17 mouse cellular contexts compared by ENCODE assay signal in genomic region chr3:136980915-136981588, GRCm38 (mm10).
DNase-seq lines count a peak whose midpoint lies in the region; ATAC-seq and TF ChIP-seq lines count a peak whose summit lies in the region.
"Had no signal": no experiment of that assay in that cellular context is flagged by ENCODE, and none has a peak within 500 bp of the region (broad histone marks: within the 10 kb centered on the region; RNA-seq: fewer than 3 reads in every experiment).

No protein-coding gene starts in this region.

- no peaks in the 10 kb centered on the region for H3K27me3 ChIP-seq in forebrain, embryonic 16.5 days (replicated peaks; ENCODE audit: control insufficient read depth, insufficient read depth, low read length)
- no peaks in the 10 kb centered on the region for H3K27me3 ChIP-seq in forebrain, embryonic 12.5 days
- H3K27me3 ChIP-seq in lung, embryonic 14.5 days (ENCODE audit: insufficient read depth, low read length) = no peaks in the 10 kb centered on the region
- H3K27me3 ChIP-seq in hindbrain, embryonic 10.5 days (ENCODE audit: insufficient read depth, poor library complexity, severe bottlenecking) = no peaks in the 10 kb centered on the region; the same call in 1 of the 2 replicates
- H3K27me3 ChIP-seq: intestine, embryonic 15.5 days; stomach, embryonic 15.5 days had no signal

- TF ChIP-seq CTCF in lung, embryonic 14.5 days (IDR thresholded peaks at IDR 0.05; ENCODE audit: low read depth) = no peak
- TF ChIP-seq CTCF in brain, embryonic 14.5 days (IDR thresholded peaks at IDR 0.05; ENCODE audit: borderline replicate concordance, extremely low read depth, insufficient read depth, insufficient read length) = no peak
- no peak for TF ChIP-seq CTCF in embryonic fibroblast, embryonic 13.5 days (IDR thresholded peaks at IDR 0.05; ENCODE audit: borderline replicate concordance, insufficient read depth, low read length)

- H3K4me1 ChIP-seq in forebrain, embryonic 16.5 days (replicated peaks; ENCODE audit: control insufficient read depth, insufficient read depth, low read length) = peaks cover 5% of the 10 kb centered on the region; the same call in 1 of the 2 replicates
- no peaks in the 10 kb centered on the region for H3K4me1 ChIP-seq in forebrain, embryonic 12.5 days
- H3K4me1 ChIP-seq in lung, embryonic 14.5 days (ENCODE audit: insufficient read depth) = no peaks in the 10 kb centered on the region
- H3K4me1 ChIP-seq in embryonic fibroblast, embryonic 13.5 days (ENCODE audit: control insufficient read depth, insufficient read depth, low read length) = no peaks in the 10 kb centered on the region
- H3K4me1 ChIP-seq in hindbrain, embryonic 10.5 days (replicated peaks) = no peaks in the 10 kb centered on the region
- H3K4me1 ChIP-seq: heart, embryonic 10.5 days; intestine, embryonic 15.5 days; midbrain, embryonic 10.5 days; stomach, embryonic 15.5 days had no signal

- H3K4me2 ChIP-seq in forebrain, embryonic 16.5 days (ENCODE audit: low read length) = no peak overlapping the region
- no peak overlapping the region for H3K4me2 ChIP-seq in forebrain, embryonic 12.5 days
- no peak overlapping the region for H3K4me2 ChIP-seq in lung, embryonic 14.5 days
- H3K4me2 ChIP-seq: intestine, embryonic 15.5 days; stomach, embryonic 15.5 days had no signal

- H3K9ac ChIP-seq in forebrain, embryonic 16.5 days (replicated peaks; ENCODE audit: low read depth, low read length) = no peak overlapping the region
- H3K9ac ChIP-seq in forebrain, embryonic 12.5 days = no peak overlapping the region
- H3K9ac ChIP-seq in lung, embryonic 14.5 days = no peak overlapping the region
- H3K9ac ChIP-seq: intestine, embryonic 15.5 days; stomach, embryonic 15.5 days had no signal

- H3K4me3 ChIP-seq in forebrain, embryonic 16.5 days (replicated peaks; ENCODE audit: low read length) = no peak overlapping the region
- H3K4me3 ChIP-seq in forebrain, embryonic 12.5 days (replicated peaks) = no peak overlapping the region
- no peak overlapping the region for H3K4me3 ChIP-seq in lung, embryonic 14.5 days (ENCODE audit: low read depth, low read length)
- H3K4me3 ChIP-seq in embryonic fibroblast, embryonic 13.5 days (ENCODE audit: insufficient read depth, low read length) = no peak overlapping the region
- H3K4me3 ChIP-seq in hindbrain, embryonic 10.5 days = no peak overlapping the region
- H3K4me3 ChIP-seq: heart, embryonic 10.5 days; intestine, embryonic 15.5 days; midbrain, embryonic 10.5 days; stomach, embryonic 15.5 days had no signal

- TF ChIP-seq POLR2A in brain, embryonic 14.5 days (IDR thresholded peaks at IDR 0.05; ENCODE audit: borderline replicate concordance, extremely low read depth, insufficient read depth, insufficient read length, poor library complexity, severe bottlenecking) = no peak
- TF ChIP-seq POLR2A in embryonic fibroblast, embryonic 13.5 days (IDR thresholded peaks at IDR 0.05; ENCODE audit: low read depth, low read length) = no peak

- ATAC-seq in forebrain, embryonic 16.5 days = peak; percentile 75
- no peak for ATAC-seq in forebrain, embryonic 12.5 days (ENCODE audit: low FRiP score)
- no peak; the same call in 1 of the 2 replicates for ATAC-seq in lung, embryonic 14.5 days (ENCODE audit: insufficient read depth)
- ATAC-seq: hindbrain, embryonic 16.5 days; intestine, embryonic 15.5 days had no signal

- DNase-seq in lung, embryonic 14.5 days = peak; percentile 19
- DNase-seq in lung, postnatal 10 days = no peak
- peak; percentile 35 for DNase-seq in brain, embryonic 14.5 days (ENCODE audit: low read depth)
- DNase-seq in hindbrain, embryonic 10.5 days (ENCODE audit: low spot score) = no peak
- DNase-seq: adrenal gland, adult 2 months; B cell, adult 2 months; cerebellum, adult 18-20 months; cerebellum, postnatal 14 days; thymus, postnatal 25 days had no signal

- WGBS in forebrain, embryonic 16.5 days = 66% methylated on average over 5 of the region's 5 CpGs
- WGBS in forebrain, embryonic 12.5 days = 81% methylated on average over 5 of the region's 5 CpGs
- 48% methylated on average over 5 of the region's 5 CpGs for WGBS in lung, embryonic 14.5 days
- WGBS in hindbrain, embryonic 10.5 days = 91% methylated on average over 5 of the region's 5 CpGs

- no peaks in the 10 kb centered on the region for H3K9me3 ChIP-seq in forebrain, embryonic 16.5 days (ENCODE audit: control insufficient read depth, low read length)
- H3K9me3 ChIP-seq in forebrain, embryonic 12.5 days = no peaks in the 10 kb centered on the region
- H3K9me3 ChIP-seq in lung, embryonic 14.5 days (ENCODE audit: low read depth, low read length) = no peaks in the 10 kb centered on the region
- H3K9me3 ChIP-seq in hindbrain, embryonic 10.5 days = no peaks in the 10 kb centered on the region
- H3K9me3 ChIP-seq: heart, embryonic 10.5 days; intestine, embryonic 15.5 days; midbrain, embryonic 10.5 days; stomach, embryonic 15.5 days had no signal

- H3K27ac ChIP-seq in forebrain, embryonic 16.5 days (ENCODE audit: low read length) = no peak overlapping the region
- H3K27ac ChIP-seq in forebrain, embryonic 12.5 days = no peak overlapping the region
- no peak overlapping the region for H3K27ac ChIP-seq in lung, embryonic 14.5 days (ENCODE audit: low read depth)
- H3K27ac ChIP-seq in embryonic fibroblast, embryonic 13.5 days (ENCODE audit: insufficient read depth, low read length) = peak overlapping the region; percentile 14; the same call in 1 of the 2 replicates
- no peak overlapping the region for H3K27ac ChIP-seq in hindbrain, embryonic 10.5 days
- H3K27ac ChIP-seq: heart, embryonic 10.5 days; intestine, embryonic 15.5 days; midbrain, embryonic 10.5 days; stomach, embryonic 15.5 days had no signal

- no peaks in the 10 kb centered on the region for H3K36me3 ChIP-seq in forebrain, embryonic 16.5 days (ENCODE audit: control insufficient read depth, insufficient read depth)
- no peaks in the 10 kb centered on the region for H3K36me3 ChIP-seq in forebrain, embryonic 12.5 days (replicated peaks)
- no peaks in the 10 kb centered on the region for H3K36me3 ChIP-seq in lung, embryonic 14.5 days (ENCODE audit: insufficient read depth)
- no peaks in the 10 kb centered on the region for H3K36me3 ChIP-seq in hindbrain, embryonic 10.5 days
- H3K36me3 ChIP-seq: heart, embryonic 10.5 days; intestine, embryonic 15.5 days; midbrain, embryonic 10.5 days; stomach, embryonic 15.5 days had no signal

Comparison
In these comparisons a context has a peak if more than half of its experiments do, and no peak if none do; other contexts are left out.
1. DNase-seq: peak in lung, embryonic 14.5 days (single experiment) and brain, embryonic 14.5 days (single experiment); none in lung, postnatal 10 days (single experiment) and hindbrain, embryonic 10.5 days (single experiment).